ENCODE assay signal across 8 mouse cellular contexts in the genomic region with DNA sequence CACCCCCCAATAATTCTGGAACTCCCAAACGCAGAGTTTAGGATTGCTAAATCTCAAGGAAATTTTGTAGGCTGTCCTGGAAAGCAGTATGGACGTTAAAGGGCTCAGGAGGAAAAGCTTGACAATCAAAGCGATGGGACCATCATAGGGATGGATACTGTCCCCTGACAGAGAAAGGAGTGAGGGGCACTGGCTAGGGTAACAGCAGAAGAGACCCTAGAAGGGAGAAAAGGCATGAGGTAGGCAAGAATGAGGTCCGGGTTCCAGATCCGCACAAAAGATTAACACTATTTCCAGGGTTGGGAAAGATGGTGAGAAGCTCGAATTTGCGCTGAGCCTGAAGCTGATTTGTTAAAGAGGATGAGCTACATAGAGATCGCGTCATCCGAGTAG. TPM values are rescaled to one million over a fixed set of nuclear protein-coding genes. Genes with fewer than 3 reads are reported as not detected.
A peak's percentile ranks its signal among the peaks of the same experiment; 100 is the strongest.
DNase-seq lines count a peak whose midpoint lies in the region; ATAC-seq and TF ChIP-seq lines count a peak whose summit lies in the region.

No protein-coding gene starts in this region.

- H3K9ac ChIP-seq in heart, embryonic 15.5 days, result peak overlapping the region; percentile 52
- peak overlapping the region; percentile 84 for H3K9ac ChIP-seq in ES-E14 (ENCODE audit: insufficient read depth, low read depth, low read length, poor library complexity, severe bottlenecking)
- H3K9ac ChIP-seq in forebrain, postnatal 0 days, result peak overlapping the region; percentile 73

- H3K27ac ChIP-seq in heart, embryonic 15.5 days, result peak overlapping the region; percentile 80
- H3K27ac ChIP-seq in ES-E14 (ENCODE audit: insufficient read depth, low read depth, low read length, poor library complexity, severe bottlenecking), result peak overlapping the region; percentile 75
- peak overlapping the region; percentile 94 for H3K27ac ChIP-seq in forebrain, postnatal 0 days (ENCODE audit: low read depth, low read length)
- peak overlapping the region; percentile 60 for H3K27ac ChIP-seq in macrophage

- TF ChIP-seq CTCF in forebrain, postnatal 0 days (IDR thresholded peaks at IDR 0.05; ENCODE audit: low read depth), result no peak

- peak overlapping the region; percentile 98 for H3K4me2 ChIP-seq in heart, embryonic 15.5 days
- peak overlapping the region; percentile 99 for H3K4me2 ChIP-seq in forebrain, postnatal 0 days (ENCODE audit: low read depth)

- no peak for ATAC-seq in heart, embryonic 15.5 days (replicated peaks; ENCODE audit: insufficient number of reproducible peaks, insufficient read depth, low FRiP score, low read depth)
- no peak for ATAC-seq in forebrain, postnatal 0 days

- H3K4me1 ChIP-seq in heart, embryonic 15.5 days (replicated peaks), result peaks cover 16% of the 10 kb centered on the region
- peaks cover 2 to 22% of the 10 kb centered on the region in 2 experiments; a peak in 2 of 4 replicates for H3K4me1 ChIP-seq in ES-E14 (ENCODE audit: control insufficient read depth in 2 of 2, insufficient read depth in 2 of 2, low read length in 2 of 2, poor library complexity in 1 of 2)
- H3K4me1 ChIP-seq in forebrain, postnatal 0 days (ENCODE audit: insufficient read depth), result peaks cover 6% of the 10 kb centered on the region

- DNase-seq in heart, adult 18-20 months, result no peak
- DNase-seq in ES-E14 (ENCODE audit: low read depth, low spot score), result no peak
- no peak for DNase-seq in forebrain, postnatal 0 days
- no peak for DNase-seq in cerebellum, postnatal 14 days
- no peak for DNase-seq in gastrocnemius, postnatal 10 days
- no peak for DNase-seq in thymus, postnatal 25 days

- WGBS in heart, embryonic 15.5 days, result 3% methylated on average over 10 of the region's 10 CpGs
- WGBS in forebrain, postnatal 0 days, result 7% methylated on average over 10 of the region's 10 CpGs
- 9% methylated on average over 10 of the region's 10 CpGs for WGBS in macrophage (ENCODE audit: missing documents)

- no peaks in the 10 kb centered on the region for H3K27me3 ChIP-seq in heart, embryonic 15.5 days
- H3K27me3 ChIP-seq in forebrain, postnatal 0 days (ENCODE audit: insufficient read depth, low read length), result no peaks in the 10 kb centered on the region

- in situ Hi-C loops in ES-E14 (cut with MboI; ENCODE audit: low sequenced_read_pairs in 2 of 2, unreplicated experiment in 2 of 2), result no loop called here

- H3K36me3 ChIP-seq in heart, embryonic 15.5 days, result no peaks in the 10 kb centered on the region
- H3K36me3 ChIP-seq in ES-E14 (ENCODE audit: control insufficient read depth, insufficient read depth, low read length, poor library complexity, severe bottlenecking), result peaks cover 8% of the 10 kb centered on the region
- H3K36me3 ChIP-seq in forebrain, postnatal 0 days (ENCODE audit: insufficient read depth), result no peaks in the 10 kb centered on the region
- H3K36me3 ChIP-seq in macrophage (ENCODE audit: inconsistent target), result no peaks in the 10 kb centered on the region

- H3K9me3 ChIP-seq in heart, embryonic 15.5 days (replicated peaks), result no peaks in the 10 kb centered on the region
- no peaks in the 10 kb centered on the region for H3K9me3 ChIP-seq in ES-E14 (ENCODE audit: control insufficient read depth, insufficient read depth, low read depth, low read length)
- H3K9me3 ChIP-seq in forebrain, postnatal 0 days (ENCODE audit: low read length), result no peaks in the 10 kb centered on the region

- no peaks in the 10 kb centered on the region for H3K79me2 ChIP-seq in macrophage (ENCODE audit: inconsistent target)

- H3K4me3 ChIP-seq in heart, embryonic 15.5 days, result peak overlapping the region; percentile 60
- H3K4me3 ChIP-seq in ES-E14 (ENCODE audit: insufficient read depth in 1 of 2, low read depth in 1 of 2, low read length in 2 of 2, poor library complexity in 1 of 2, severe bottlenecking in 1 of 2) (peak overlapping the region; percentile 68 to 83), macrophage (ENCODE audit: inconsistent target) (peak overlapping the region; percentile 23)
- peak overlapping the region; percentile 66 for H3K4me3 ChIP-seq in forebrain, postnatal 0 days (ENCODE audit: low read depth, low read length)

TF ChIP-seq in ES-E14, 5 proteins besides CTCF, POLR2A, EP300 and RAD21:
- no peak for TF ChIP-seq ZC3H11A (IDR thresholded peaks at IDR 0.05; ENCODE audit: borderline replicate concordance, low read depth, low read length)
- TF ChIP-seq MAFK (IDR thresholded peaks at IDR 0.05; ENCODE audit: insufficient read depth, low read depth, low read length), result peak; percentile 22; the same call in 1 of the 2 replicates

RNA-seq across cellular contexts. Expression of gene Btbd19, which starts 5.5 kb away (rescaled TPM):
- polyA plus RNA-seq in heart, embryonic 15.5 days (2015; fragmentation: Nextera tagmentation; extraction: Ambion mirVana), result 2.3 and 4.5 TPM in 2 replicates
- total RNA-seq in heart, adult 18-20 months (2021), result 1 to 10 TPM; 3.4 to 3.5 TPM
- 51.2 and 87.1 TPM in 2 replicates for total RNA-seq in ES-E14 (2012; rRNA removed)
- 5.5 and 11.4 TPM in 2 replicates for total RNA-seq in forebrain, postnatal 0 days (2014; rRNA removed)
- polyA plus RNA-seq in forebrain, postnatal 0 days (2015; fragmentation: Nextera tagmentation; extraction: Ambion mirVana), result 4.1 and 6.0 TPM in 2 replicates
- 10 to 100 TPM in 14 of 26 experiments, 1 to 10 TPM in 12; 1.6 to 22.6 (median 11.1) TPM for total RNA-seq in macrophage (2018; cell fraction: chromatin; rRNA removed)
- total RNA-seq in macrophage (2018; cell fraction: cytosol; rRNA removed), result 1 to 10 TPM; 1.5 to 6.9 (median 3.5) TPM
- 10 to 100 TPM in 11 of 26 experiments, 1 to 10 TPM in 15; 1.8 to 31.5 (median 8.8) TPM for total RNA-seq in macrophage (2018; cell fraction: nucleus; rRNA removed)
- polyA plus RNA-seq in macrophage (2018), result 1.5 to 11.4 TPM (median 1.9 TPM) in 3 replicates
- 1 to 10 TPM; 4.7 to 6.8 TPM for total RNA-seq in gastrocnemius, postnatal 10 days (2021)

RNA-seq across cellular contexts. Expression of gene Tctex1d4, which starts 6.5 kb away (rescaled TPM):
- 0.24 TPM in 1 of 2 replicates, not detected in the other for polyA plus RNA-seq in heart, embryonic 15.5 days (2015; fragmentation: Nextera tagmentation; extraction: Ambion mirVana)
- under 1 TPM in 1 of 2 experiments, not detected in 1; 0.64 TPM for total RNA-seq in heart, adult 18-20 months (2021)
- 0.49 and 1.2 TPM in 2 replicates for total RNA-seq in ES-E14 (2012; rRNA removed)
- total RNA-seq in forebrain, postnatal 0 days (2014; rRNA removed), result 3.1 and 6.2 TPM in 2 replicates
- 1.3 and 1.7 TPM in 2 replicates for polyA plus RNA-seq in forebrain, postnatal 0 days (2015; fragmentation: Nextera tagmentation; extraction: Ambion mirVana)
- total RNA-seq in macrophage (2018; cell fraction: chromatin; rRNA removed), result 1 to 10 TPM in 17 of 26 experiments, not detected in 9; 1.3 to 7.4 (median 2.8) TPM
- 1 to 10 TPM in 22 of 26 experiments, under 1 TPM in 4; 0.42 to 4.0 (median 2.2) TPM for total RNA-seq in macrophage (2018; cell fraction: cytosol; rRNA removed)
- 10 to 100 TPM in 1 of 26 experiments, 1 to 10 TPM in 17, not detected in 8; 1.2 to 10.0 (median 2.9) TPM for total RNA-seq in macrophage (2018; cell fraction: nucleus; rRNA removed)
- 0.68 to 2.6 TPM (median 0.93 TPM) in 3 replicates for polyA plus RNA-seq in macrophage (2018)
- not detected for total RNA-seq in gastrocnemius, postnatal 10 days (2021)

RNA-seq across cellular contexts. Expression of gene Plk3, which starts 13.7 kb away (rescaled TPM):
- polyA plus RNA-seq in heart, embryonic 15.5 days (2015; fragmentation: Nextera tagmentation; extraction: Ambion mirVana), result 1.8 and 2.5 TPM in 2 replicates
- total RNA-seq in heart, adult 18-20 months (2021), result 1 to 10 TPM; 1.4 TPM
- total RNA-seq in ES-E14 (2012; rRNA removed), result 26.7 and 28.3 TPM in 2 replicates
- 10.2 and 16.9 TPM in 2 replicates for total RNA-seq in forebrain, postnatal 0 days (2014; rRNA removed)
- 14.4 and 18.2 TPM in 2 replicates for polyA plus RNA-seq in forebrain, postnatal 0 days (2015; fragmentation: Nextera tagmentation; extraction: Ambion mirVana)
- total RNA-seq in macrophage (2018; cell fraction: chromatin; rRNA removed), result 10 to 100 TPM in 6 of 26 experiments, 1 to 10 TPM in 19, under 1 TPM in 1; 0.67 to 21.3 (median 6.8) TPM
- total RNA-seq in macrophage (2018; cell fraction: cytosol; rRNA removed), result 1 to 10 TPM in 25 of 26 experiments, under 1 TPM in 1; 0.48 to 6.3 (median 2.9) TPM
- total RNA-seq in macrophage (2018; cell fraction: nucleus; rRNA removed), result 10 to 100 TPM in 9 of 26 experiments, 1 to 10 TPM in 17; 2.6 to 33.1 (median 6.9) TPM
- polyA plus RNA-seq in macrophage (2018), result 1.5 to 7.7 TPM (median 2.0 TPM) in 3 replicates
- total RNA-seq in gastrocnemius, postnatal 10 days (2021), result 1 to 10 TPM; 1.8 to 2.6 TPM

RNA-seq across cellular contexts. Expression of gene Ptch2, which starts 24.2 kb away (rescaled TPM):
- polyA plus RNA-seq in heart, embryonic 15.5 days (2015; fragmentation: Nextera tagmentation; extraction: Ambion mirVana), result 1.6 and 3.1 TPM in 2 replicates
- total RNA-seq in heart, adult 18-20 months (2021), result under 1 TPM; 0.39 to 0.40 TPM
- 28.2 and 80.0 TPM in 2 replicates for total RNA-seq in ES-E14 (2012; rRNA removed)
- total RNA-seq in forebrain, postnatal 0 days (2014; rRNA removed), result 4.0 and 8.6 TPM in 2 replicates
- polyA plus RNA-seq in forebrain, postnatal 0 days (2015; fragmentation: Nextera tagmentation; extraction: Ambion mirVana), result 0.96 and 1.9 TPM in 2 replicates
- total RNA-seq in macrophage (2018; cell fraction: chromatin; rRNA removed), result not detected
- not detected for total RNA-seq in macrophage (2018; cell fraction: cytosol; rRNA removed)
- not detected for total RNA-seq in macrophage (2018; cell fraction: nucleus; rRNA removed)
- polyA plus RNA-seq in macrophage (2018), result not detected in 3 replicates
- 1 to 10 TPM; 4.8 to 9.6 TPM for total RNA-seq in gastrocnemius, postnatal 10 days (2021)

RNA-seq across cellular contexts. Expression of gene Rps8, which starts 36.0 kb away (rescaled TPM):
- 538 and 545 TPM in 2 replicates for polyA plus RNA-seq in heart, embryonic 15.5 days (2015; fragmentation: Nextera tagmentation; extraction: Ambion mirVana)
- 100 to 1,000 TPM; 587 to 633 TPM for total RNA-seq in heart, adult 18-20 months (2021)
- total RNA-seq in ES-E14 (2012; rRNA removed), result 3,133 and 3,400 TPM in 2 replicates
- 784 and 1,295 TPM in 2 replicates for total RNA-seq in forebrain, postnatal 0 days (2014; rRNA removed)
- polyA plus RNA-seq in forebrain, postnatal 0 days (2015; fragmentation: Nextera tagmentation; extraction: Ambion mirVana), result 481 and 630 TPM in 2 replicates
- 100 to 1,000 TPM in 3 of 26 experiments, 10 to 100 TPM in 23; 30.7 to 242 (median 63.9) TPM for total RNA-seq in macrophage (2018; cell fraction: chromatin; rRNA removed)
- total RNA-seq in macrophage (2018; cell fraction: cytosol; rRNA removed), result 1,000 to 10,000 TPM in 9 of 26 experiments, 100 to 1,000 TPM in 17; 488 to 1,366 (median 810) TPM
- total RNA-seq in macrophage (2018; cell fraction: nucleus; rRNA removed), result 100 to 1,000 TPM in 24 of 26 experiments, 10 to 100 TPM in 2; 69.8 to 283 (median 141) TPM
- 353 to 1,289 TPM (median 973 TPM) in 3 replicates for polyA plus RNA-seq in macrophage (2018)
- total RNA-seq in gastrocnemius, postnatal 10 days (2021), result 1,000 to 10,000 TPM; 1,007 to 1,093 TPM

Comparison
In these comparisons a context has a peak if more than half of its experiments do, and no peak if none do; other contexts are left out.
1. H3K4me3 ChIP-seq: peak in every context shown above with its lines; median percentile 76 in ES-E14; 66 in forebrain, postnatal 0 days; 60 in heart, embryonic 15.5 days; 23 in macrophage.